Mouse (Mus musculus): Measurements from ENCODE around the gene Lilra5. TPM values are rescaled to one million over a fixed set of nuclear protein-coding genes. Genes with fewer than 3 reads are reported as not detected.
"Not testable (repeated sequence)": the region's sequence is repeated elsewhere in the genome, so short reads cannot be mapped to it uniquely, and the experiment has no call there.

Gene Lilra5
- total RNA-seq (2021) = 1.4 TPM in 2 replicates
- long read RNA-seq, partial matches to known transcripts = 0 of 3 reads
- long read RNA-seq, other reads (novel, unspliced or antisense) = 1 of 3 reads

DNA sequence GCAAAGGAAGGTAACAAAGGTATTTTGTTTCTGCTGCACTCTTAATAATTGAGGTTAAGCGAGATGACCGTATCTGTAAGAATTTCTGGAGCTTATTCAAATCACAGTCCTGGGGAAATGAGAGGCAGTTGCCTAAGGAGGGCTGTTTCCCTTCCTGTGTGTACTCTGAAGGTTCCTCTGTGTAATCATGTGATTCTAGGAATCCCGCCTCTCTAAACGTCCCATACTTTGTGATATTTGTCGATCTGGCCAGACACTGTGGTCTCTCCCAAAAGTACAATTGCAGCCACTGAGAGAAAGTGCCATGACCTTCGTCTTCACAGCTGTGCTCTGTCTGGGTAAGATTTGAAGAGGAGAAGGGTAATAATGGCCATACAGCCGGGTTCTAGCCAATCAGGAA is at the start of gene Lilra5:
TSS of gene Lilra5 (plus strand) at position 301 of the 400 bp plus-strand sequence.
- DNase-seq = no peak

DNA sequence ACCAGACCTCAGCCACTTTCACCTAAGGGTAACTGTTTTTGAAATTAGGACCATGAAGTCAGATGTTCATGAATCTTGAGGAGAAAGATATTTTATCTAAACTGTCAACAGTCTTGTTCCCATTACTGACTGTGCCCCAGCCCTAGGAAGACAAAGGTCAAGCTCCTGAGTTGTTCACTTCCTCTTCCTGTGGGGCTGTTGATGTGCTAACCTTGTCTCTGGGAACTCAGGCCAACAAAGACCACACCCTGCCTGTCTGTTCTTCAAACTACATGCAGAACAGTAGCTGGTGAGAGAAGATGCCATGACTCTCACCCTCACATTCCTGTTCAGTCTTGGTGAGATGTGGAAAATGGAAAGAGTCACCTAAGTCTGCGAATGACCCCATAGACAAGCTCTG is 30.4 kb upstream of the Lilra5 start:
- DNase-seq = no peak

DNA sequence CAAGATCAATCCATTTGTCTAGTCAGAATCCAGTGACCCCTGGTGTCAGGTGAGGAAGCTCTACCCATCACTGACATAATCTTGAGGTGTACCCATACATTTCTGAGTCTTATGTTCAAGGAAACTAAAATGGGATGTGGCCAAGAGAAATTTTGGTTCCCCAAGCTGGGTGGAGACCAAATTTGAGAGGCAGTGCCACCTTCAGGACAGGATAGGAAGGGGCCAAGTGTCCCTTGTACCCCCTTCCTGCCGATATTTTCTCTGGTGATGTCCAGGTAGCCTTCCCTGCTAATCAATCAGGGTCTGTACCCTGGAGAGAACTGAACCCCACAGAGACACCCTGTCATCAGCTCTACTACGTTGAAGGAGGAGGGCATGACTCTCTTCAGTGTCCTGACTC is 28.9 kb upstream of the Lilra5 start:
- no peak for DNase-seq

DNA sequence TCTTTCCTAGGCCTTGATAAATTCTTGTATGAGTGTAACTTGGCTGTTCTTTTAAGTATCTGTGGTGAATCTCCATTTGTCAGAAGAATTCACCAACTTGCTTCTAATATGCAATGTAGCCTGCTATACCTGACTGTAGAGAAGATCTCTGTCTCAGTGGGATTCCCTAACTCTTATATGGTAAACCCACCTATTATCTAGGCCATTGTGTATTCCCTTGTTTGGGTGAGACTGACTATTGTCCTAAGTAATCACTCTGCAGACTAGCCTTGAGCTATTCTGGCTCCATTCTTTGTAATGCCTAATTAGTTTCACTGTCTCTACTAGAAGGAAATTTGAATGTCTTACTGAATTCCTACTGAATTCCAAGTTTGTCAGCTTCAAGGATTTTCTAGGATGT is 24.1 kb upstream of the Lilra5 start:
- DNase-seq = not testable (repeated sequence)

DNA sequence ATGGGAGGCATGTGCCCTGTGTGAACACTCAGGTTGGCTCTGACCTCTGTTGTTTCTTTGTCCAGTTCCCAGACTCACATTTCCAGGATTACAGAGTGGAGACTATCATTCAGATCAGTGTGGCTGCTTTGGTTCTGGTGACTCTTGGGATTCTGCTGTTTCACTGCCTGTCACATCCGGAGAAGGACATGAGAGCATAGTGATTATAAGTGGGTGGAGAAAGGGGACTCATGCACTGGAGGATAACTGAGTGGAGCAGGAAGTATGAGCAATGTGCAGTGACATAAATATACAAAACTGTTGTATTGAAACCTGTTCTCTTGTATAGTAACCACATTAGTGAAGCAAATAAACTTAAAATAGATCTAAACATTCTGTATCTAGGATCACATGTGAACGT is 22.2 kb upstream of the Lilra5 start:
- no peak for DNase-seq

DNA sequence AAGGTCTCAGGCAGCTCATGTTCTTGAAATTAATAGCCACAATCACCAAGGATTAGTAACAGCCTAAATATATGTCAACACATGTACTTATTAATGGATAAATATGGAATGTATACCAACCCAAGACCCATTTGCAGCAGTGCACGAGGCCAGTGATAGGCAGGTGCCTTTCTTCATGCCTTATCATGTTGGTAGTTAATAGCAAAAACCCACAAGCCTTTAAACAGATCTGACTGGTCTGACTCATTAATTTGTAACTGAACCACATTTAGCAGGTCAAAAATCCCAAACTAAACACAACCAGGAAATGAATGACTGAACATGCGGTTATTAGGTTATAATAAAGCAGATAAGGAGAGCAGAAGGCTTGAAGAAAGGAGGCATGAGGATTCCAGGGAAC is 21.7 kb upstream of the Lilra5 start:
- no peak for DNase-seq

DNA sequence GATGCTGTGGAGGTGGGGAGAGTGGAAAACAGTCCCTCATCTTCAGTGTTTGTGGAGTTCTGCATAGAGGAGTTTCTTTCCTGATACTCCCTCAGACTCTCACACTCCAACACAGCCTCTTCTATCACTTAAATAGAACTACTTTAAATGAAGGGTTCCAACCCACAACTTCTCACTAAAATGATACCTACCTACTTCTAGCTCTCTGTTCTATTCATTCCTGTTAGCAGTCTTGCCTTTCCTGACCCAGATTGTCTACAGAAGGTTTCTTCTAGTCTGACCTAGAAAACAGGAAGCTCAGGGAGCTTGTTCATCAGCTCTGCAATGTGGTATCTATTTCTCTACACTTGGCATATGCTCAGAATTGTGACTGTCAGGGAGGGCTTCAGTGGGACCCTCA is 2.0 kb upstream of the Lilra5 start:
- no peak for DNase-seq

DNA sequence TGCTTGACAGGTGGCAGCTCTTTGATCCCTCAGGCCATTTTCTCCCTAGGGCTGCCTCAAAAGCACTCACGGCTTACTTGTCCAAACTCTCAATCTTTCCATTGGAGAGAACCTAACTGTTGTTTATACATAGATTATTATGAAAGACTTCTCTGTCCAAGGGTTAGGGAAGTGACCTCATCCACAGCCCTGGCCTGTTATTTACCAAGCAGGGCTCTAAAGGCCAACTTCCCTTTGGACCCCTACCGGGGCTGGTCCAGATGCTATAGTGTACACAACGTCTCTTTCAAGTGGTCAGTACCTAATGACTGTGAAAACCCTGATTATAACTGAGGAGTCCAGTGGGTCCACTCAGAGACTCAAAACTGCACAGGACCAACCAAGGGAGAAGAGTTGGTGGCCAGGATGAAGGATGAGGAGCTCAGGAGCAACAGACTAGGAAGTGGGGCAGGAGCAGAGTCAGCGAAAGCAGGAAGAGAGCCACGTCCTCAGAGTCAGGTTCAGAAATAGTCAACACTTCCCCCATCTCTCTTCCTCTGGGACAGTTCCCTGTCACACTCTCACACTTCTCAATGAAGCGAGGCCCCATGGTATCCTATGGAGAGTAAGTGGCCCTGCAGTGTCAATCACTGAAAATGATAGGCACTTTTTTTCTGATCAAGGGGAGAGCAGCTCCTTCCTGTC is 1.6 kb downstream of the Lilra5 start:
- no peak for DNase-seq

DNA sequence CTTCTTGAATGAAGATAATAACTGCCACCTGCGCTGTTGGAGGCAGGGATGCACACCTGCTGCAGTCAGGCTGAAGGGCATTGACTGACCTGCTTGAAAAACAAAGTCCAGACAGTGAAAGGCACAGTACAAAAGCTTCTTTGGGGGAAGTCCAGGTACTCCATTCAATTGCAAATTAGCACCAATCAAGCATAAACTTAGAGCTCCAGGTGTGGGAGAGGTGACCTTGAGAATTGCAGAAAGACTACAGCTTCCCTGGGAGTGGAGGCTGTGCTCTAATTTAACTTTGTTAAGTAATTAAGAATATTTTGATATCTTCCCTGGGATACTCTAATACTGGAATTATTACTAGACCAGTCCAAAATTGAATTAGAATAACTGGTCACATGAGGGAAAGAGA is 13.7 kb downstream of the Lilra5 start:
- not testable (repeated sequence) for DNase-seq

DNA sequence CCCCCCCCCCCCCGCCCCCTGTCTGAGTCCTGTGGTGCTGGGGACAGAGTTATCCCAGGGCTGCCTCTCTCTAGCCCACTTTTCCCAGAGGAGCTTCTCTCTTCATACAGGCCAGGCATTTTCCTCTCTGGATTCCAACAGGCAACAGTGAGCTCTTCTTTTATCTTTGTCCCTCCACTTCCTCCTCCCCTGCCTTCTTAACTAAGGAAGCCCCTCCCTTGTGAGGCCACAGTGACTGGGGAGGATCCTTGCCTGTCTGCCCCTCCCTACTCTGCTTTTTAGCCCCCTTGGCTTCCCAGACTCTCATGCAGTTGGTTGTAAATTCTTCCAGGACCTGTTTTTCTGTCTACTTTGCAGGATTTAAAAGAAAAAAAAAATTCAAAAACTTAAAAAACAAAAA is 18.5 kb downstream of the Lilra5 start:
- DNase-seq = not testable (repeated sequence)

DNA sequence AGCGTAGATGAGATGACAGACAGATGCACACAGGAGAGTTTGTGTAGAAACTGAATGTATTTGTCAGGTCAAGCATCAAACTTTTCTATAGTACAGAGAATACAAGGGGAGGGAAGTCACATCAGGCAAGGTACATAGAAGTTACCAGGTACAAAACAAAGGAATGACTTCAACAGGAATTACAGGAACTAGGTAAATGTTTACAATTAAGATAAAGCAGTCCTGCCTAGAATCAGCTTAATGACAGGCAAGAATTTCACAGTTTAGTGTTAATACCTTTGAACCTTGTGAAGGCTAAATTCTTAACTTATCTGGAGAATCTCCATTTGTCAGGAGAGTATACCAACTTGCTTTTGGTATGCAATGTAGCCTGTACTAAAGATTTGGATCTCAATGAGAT is 23.0 kb downstream of the Lilra5 start:
- not testable (repeated sequence) for DNase-seq

DNA sequence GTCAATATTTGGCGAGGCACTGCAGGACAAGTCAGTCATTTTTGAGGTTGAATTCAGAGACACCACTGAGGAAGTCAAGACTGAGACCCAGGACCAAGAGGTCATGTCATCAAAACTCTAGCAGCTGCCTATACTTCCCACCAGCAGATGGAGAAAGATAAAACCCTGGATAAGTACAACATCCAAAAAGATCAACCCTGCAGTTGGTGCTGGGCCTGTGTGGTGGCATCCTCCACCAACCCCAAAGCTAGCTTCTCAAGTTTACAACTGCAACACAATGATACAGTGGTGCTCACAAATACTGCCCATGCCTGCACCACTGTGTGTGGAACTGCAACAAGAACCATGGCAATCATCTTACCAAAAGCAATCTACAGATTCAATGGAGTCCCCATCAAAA is 34.6 kb downstream of the Lilra5 start:
- DNase-seq = not testable (repeated sequence)

DNA sequence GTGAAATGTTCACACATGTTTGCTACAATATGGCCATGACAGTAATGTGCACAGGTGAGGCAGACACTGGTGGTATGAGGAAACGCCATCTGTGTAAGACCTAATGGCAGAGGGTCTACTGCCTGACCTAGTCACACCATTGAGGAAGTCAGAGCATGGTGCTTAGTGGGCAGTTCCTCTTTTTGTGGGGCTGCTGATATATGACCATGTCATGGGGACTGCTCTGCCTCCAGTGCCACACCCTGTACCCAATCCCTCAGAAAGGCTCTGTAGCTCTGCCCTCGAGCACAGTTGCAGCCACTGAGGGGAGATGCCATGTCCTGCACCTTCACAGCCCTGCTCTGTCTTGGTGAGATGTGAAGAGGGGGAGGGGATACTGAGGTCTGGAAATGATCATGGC is 36.3 kb downstream of the Lilra5 start:
- not testable (repeated sequence) for DNase-seq

DNA sequence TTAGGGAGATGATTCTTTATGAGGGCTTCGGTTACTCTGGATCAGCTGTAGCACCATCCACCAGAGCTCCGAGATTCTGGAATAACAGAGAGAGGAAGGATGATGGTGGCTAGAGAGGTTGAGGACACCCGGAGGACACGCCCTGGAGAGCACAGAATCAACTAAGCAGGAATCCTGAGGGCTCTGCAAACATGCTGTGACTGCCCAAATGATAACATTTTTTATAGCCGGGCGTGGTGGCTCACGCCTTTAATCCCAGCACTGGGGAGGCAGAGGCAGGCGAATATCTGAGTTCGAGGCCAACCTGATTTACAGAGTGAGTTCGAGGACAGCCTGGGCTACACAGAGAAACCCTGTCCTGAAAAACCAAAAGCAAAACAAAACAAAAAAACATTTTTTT is 37.9 kb downstream of the Lilra5 start:
- DNase-seq = not testable (repeated sequence)

DNA sequence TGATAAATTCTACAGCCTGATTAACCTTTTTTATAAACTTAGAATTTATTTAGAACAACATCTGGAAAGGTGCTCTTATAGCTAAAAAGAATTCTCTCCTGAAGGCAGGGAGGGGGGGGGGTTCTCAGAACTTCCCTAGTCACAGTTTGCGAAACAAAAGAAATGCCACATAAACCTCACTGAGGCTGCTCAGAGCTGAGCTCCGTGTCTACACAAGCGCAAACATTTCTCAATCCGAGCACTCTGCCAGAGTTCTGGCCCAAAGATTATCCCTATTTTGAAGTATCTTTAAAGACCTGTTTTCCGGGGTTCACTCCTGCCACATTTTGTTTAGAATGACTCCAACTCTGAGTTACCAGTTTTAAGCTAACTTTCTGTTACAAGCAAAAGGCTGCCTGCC is 55.1 kb downstream of the Lilra5 start:
- DNase-seq = no peak

Other genes starting within 250 kb of the Lilra5 start
- gene Lair1, start 174.6 kb upstream of the Lilra5 start, total RNA-seq (2021) = 1.2 TPM in 2 replicates
- gene Ttyh1, start 118.3 kb upstream of the Lilra5 start, total RNA-seq (2021) = 2.0 and 2.3 TPM in 2 replicates
- gene Leng8, start 100.7 kb upstream of the Lilra5 start, total RNA-seq (2021) = 131 and 169 TPM in 2 replicates
- 11.5 and 12.2 TPM in 2 replicates for gene Leng9, start 87.4 kb upstream of the Lilra5 start, total RNA-seq (2021)
- 42.7 and 45.5 TPM in 2 replicates for gene Cdc42ep5, start 72.9 kb upstream of the Lilra5 start, total RNA-seq (2021)
- 0.21 TPM in 1 of 2 replicates, not detected in the other for gene Ncr1, start 100.0 kb downstream of the Lilra5 start, total RNA-seq (2021)
- not detected in 2 replicates for gene Gp6, start 160.0 kb downstream of the Lilra5 start, total RNA-seq (2021)
- gene Rdh13, start 207.9 kb downstream of the Lilra5 start, total RNA-seq (2021) = 17.3 and 19.0 TPM in 2 replicates
- 8.0 and 10.1 TPM in 2 replicates for gene Eps8l1, start 222.9 kb downstream of the Lilra5 start, total RNA-seq (2021)